Mouse (Mus musculus) heart, embryonic 11.5 days (tissue): ENCODE results near the gene Ctsa. TPM values are rescaled to one million over a fixed set of nuclear protein-coding genes. Genes with fewer than 3 reads are reported as not detected.
"Not testable (repeated sequence)": the region's sequence is repeated elsewhere in the genome, so short reads cannot be mapped to it uniquely, and the experiment has no call there.

Experiments used
- ATAC-seq: fragments of 200-750 bp; cut with Nextera tagmentation; replicated peaks from 2 replicates; pipeline ENCODE4 v1.8.0; 2017; ENCODE audit warnings: moderate library complexity; ENCODE audit not compliant: insufficient number of reproducible peaks, low FRiP score, low TSS enrichment
- H3K27ac ChIP-seq: fragments of 300-500 bp; sonication (generic); 2 replicates; pipeline ENCODE4 v1.5.1; 2014; ENCODE audit warnings: mild to moderate bottlenecking, low read depth, low read length
- H3K27me3 ChIP-seq: fragments of 300-500 bp; sonication (generic); 2 replicates; pipeline ENCODE4 v1.6.1; 2014; ENCODE audit warnings: mild to moderate bottlenecking, low read length, mixed read lengths; ENCODE audit not compliant: control insufficient read depth, insufficient read depth
- H3K36me3 ChIP-seq: fragments of 300-500 bp; sonication (generic); 2 replicates; pipeline ENCODE4 v1.6.1; 2014; ENCODE audit warnings: mild to moderate bottlenecking, low read length, moderate library complexity, mixed read lengths; ENCODE audit not compliant: control insufficient read depth, insufficient read depth
- H3K4me1 ChIP-seq: fragments of 300-500 bp; sonication (generic); 2 replicates; pipeline ENCODE4 v1.6.1; 2014; ENCODE audit warnings: low read length; ENCODE audit not compliant: control insufficient read depth, insufficient read depth
- H3K4me2 ChIP-seq: fragments of 300-500 bp; sonication (generic); 2 replicates; pipeline ENCODE4 v1.6.1; 2014; ENCODE audit warnings: mild to moderate bottlenecking, moderate library complexity
- H3K4me3 ChIP-seq: fragments of 300-500 bp; sonication (generic); 2 replicates; pipeline ENCODE4 v1.5.1; 2014; ENCODE audit warnings: low read depth, low read length
- H3K9ac ChIP-seq: fragments of 300-500 bp; sonication (generic); 2 replicates; pipeline ENCODE4 v1.6.1; 2014; ENCODE audit warnings: mild to moderate bottlenecking, low read depth, low read length, moderate library complexity
- H3K9me3 ChIP-seq: fragments of 300-500 bp; sonication (generic); replicated peaks from 2 replicates; pipeline ENCODE4 v1.6.1; 2016; ENCODE audit warnings: low read length; ENCODE audit not compliant: control insufficient read depth
- WGBS: fragments of 180-500 bp; shearing (Covaris S2); extraction: QIAGEN DNeasy Blood & Tissue Kit; methylation state at CpG from one replicate; pipeline ENCODE4 v1.1.7; 2014; ENCODE audit not compliant: insufficient replicate concordance; 5-methylcytosine and 5-hydroxymethylcytosine counted together
- polyA plus RNA-seq: library from polyadenylated mRNA; unstranded; fragments of >200 nt; fragmentation: Nextera tagmentation; extraction: Ambion mirVana; gene quantifications from 2 replicates; pipeline ENCODE4 v1.2.1, GENCODE M21; 2014

Gene Ctsa
- polyA plus RNA-seq, 1 experiment from 2014 or later: 143 TPM

DNA sequence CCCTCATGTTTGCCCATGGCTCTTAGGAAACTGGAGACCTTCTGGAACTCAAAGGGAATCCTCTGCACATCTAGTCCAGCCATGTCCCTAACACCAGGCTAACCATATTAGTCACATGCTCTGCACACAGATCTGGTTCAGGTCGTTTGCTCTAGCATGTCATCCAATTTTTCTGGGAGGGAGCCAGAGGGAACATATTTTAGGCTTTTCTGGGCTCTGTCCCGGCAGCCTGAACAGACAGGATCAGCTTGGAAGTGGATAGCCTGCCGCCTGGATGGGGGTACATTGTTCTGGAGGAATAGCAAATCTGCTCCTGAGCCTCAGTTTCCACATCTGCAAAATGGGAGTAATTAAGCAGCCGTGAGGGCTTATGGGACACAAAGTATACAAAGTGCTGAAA, 28.4 kb downstream of the Ctsa start:
- Histone ChIP-seq H3K4me2 (no peak overlapping the region), H3K4me1 (peaks cover 19% of the 10 kb centered on the region), H3K4me3 (no peak overlapping the region), H3K9ac (no peak overlapping the region), H3K27ac (no peak overlapping the region), H3K27me3 (peaks cover 31% of the 10 kb centered on the region), H3K9me3 (no peaks in the 10 kb centered on the region), H3K36me3 (no peaks in the 10 kb centered on the region)
- WGBS: 75% methylated on average over 4 of the region's 4 CpGs
- ATAC-seq: no peak

DNA sequence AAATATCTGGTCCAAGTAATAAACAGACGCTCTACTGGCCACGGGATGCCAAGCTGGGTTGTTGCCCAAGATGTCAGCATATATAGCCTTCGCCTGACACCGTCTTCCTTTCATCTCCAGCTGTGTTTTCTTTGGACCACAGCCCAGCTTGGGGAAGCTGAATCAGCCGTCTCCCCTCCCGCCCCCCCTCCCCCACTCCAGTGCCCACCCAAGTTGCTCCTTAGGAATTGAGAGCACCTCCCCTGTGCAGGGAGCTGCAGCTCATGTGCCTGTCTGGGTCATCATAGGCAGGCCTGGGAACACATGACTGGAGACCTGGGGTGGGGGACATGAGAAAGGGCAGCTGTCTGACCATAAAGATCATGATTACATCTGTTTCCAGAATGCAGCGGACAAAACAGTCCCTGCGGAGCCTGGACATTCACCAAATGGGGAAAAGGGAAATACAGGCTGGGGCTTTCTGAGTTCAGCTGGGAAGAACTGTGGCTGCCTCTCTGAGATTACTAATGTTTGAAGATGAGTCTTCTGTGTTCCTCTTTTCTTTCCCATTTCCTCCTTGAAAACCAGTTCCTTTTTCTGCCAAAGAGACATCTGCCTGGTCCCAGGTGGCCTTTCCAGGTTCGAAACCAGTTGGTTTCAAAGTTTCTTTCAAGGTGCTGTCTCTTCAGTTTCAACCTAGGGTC, 29.6 kb downstream of the Ctsa start:
- H3K9ac ChIP-seq: no peak overlapping the region
- H3K4me1 ChIP-seq: peaks cover 20% of the 10 kb centered on the region
- H3K4me3 ChIP-seq: no peak overlapping the region
- no peaks in the 10 kb centered on the region for H3K9me3 ChIP-seq
- peaks cover 19% of the 10 kb centered on the region for H3K27me3 ChIP-seq
- WGBS: 37% methylated on average over 9 of the region's 9 CpGs
- no peaks in the 10 kb centered on the region for H3K36me3 ChIP-seq
- H3K27ac ChIP-seq: 0 out of 2 replicates have a peak overlapping the region, but pooled peaks have one; percentile 54
- peak; percentile 56; the same call in 1 of the 2 replicates for ATAC-seq
- no peak overlapping the region for H3K4me2 ChIP-seq

DNA sequence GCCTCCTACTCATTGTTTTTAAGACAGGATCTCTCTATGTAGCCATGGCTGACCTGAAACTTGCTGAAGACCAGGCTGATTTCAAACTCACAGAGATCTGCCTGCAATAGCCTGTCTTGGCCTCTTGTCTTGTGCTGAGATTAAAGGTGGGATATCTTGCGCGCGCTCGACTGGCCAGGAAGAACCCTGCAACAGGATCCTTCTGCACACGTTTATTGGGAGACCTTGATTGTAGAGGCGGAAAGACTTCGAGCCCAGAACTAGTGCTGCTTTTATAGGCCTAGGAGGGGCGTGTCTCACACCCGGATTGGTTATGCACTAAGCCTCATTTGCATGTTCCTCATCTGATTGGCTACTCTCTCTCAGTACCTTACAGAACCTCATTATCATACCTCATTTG, 30.7 kb downstream of the Ctsa start:
- not testable (repeated sequence) for H3K4me3 ChIP-seq, H3K9me3 ChIP-seq, H3K9ac ChIP-seq, H3K27me3 ChIP-seq, H3K4me2 ChIP-seq, H3K36me3 ChIP-seq, H3K27ac ChIP-seq, ATAC-seq
- 92% methylated on average over 7 of the region's 9 CpGs for WGBS
- H3K4me1 ChIP-seq: peaks cover 17% of the 10 kb centered on the region

DNA sequence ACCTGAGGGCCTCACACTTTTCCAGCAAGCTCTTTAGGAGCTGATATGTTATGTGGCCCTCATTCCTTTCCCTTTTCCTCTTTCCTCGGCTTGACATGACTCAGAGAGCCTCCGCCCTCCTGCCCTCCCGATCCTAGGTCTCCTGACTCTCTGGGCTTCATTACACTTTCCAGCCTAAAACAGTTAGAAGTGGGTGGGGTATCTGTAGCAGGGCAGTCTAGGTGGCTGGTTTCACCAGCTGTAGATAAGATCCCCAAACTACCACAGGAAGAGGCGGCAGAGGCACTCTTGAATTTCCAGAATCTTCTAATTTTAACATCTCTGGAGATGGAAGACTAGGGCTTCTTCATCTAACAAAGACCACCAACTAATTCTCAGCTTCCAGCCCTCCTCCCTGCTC, 31.9 kb downstream of the Ctsa start:
- Histone ChIP-seq H3K27ac (no peak overlapping the region), H3K9ac (no peak overlapping the region), H3K4me1 (peaks cover 12% of the 10 kb centered on the region), H3K4me2 (no peak overlapping the region), H3K36me3 (no peaks in the 10 kb centered on the region), H3K4me3 (no peak overlapping the region), H3K9me3 (no peaks in the 10 kb centered on the region), H3K27me3 (no peaks in the 10 kb centered on the region; the same call in 1 of the 2 replicates)
- 54% methylated on average over 4 of the region's 4 CpGs for WGBS
- ATAC-seq: no peak

- ATAC-seq: peak; percentile 73; the same call in 1 of the 2 replicates
- H3K27ac ChIP-seq: peak overlapping the region; percentile 86
- no peak overlapping the region for H3K4me2 ChIP-seq
- H3K4me3 ChIP-seq: no peak overlapping the region
- no peaks in the 10 kb centered on the region for H3K9me3 ChIP-seq
- H3K9ac ChIP-seq: peak overlapping the region; percentile 36; the same call in 1 of the 2 replicates
- no peaks in the 10 kb centered on the region for H3K36me3 ChIP-seq
- WGBS: 34% methylated on average over 16 of the region's 16 CpGs
- H3K4me1 ChIP-seq: peaks cover 10% of the 10 kb centered on the region
- no peaks in the 10 kb centered on the region for H3K27me3 ChIP-seq
These were observed 34.3 kb downstream of the Ctsa start for GRCm38 (mm10) chr2:164866741-164867551.

DNA sequence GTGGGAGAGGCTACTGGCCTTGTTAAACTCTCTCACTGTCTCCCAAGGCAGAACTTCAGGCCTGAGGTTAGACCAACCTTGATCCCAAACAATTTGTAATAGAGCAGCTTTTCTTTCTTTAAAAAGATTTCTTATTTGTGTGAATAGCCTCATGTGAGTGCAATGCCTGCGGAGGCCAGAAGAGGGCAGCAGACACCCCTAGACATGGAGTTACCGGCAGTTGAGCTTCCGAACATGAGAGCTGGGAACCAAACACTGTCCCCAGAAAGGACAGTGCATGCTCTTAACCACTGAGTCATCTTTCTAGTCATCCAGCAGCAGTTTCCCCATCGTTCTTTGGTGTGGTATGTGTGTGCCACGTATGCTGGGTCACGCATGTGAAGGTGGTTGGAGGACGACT, 34.9 kb downstream of the Ctsa start:
- Histone ChIP-seq H3K4me1 (peaks cover 10% of the 10 kb centered on the region), H3K4me3 (no peak overlapping the region), H3K27ac (peak overlapping the region; percentile 86), H3K9ac (no peak overlapping the region), H3K27me3 (no peaks in the 10 kb centered on the region), H3K9me3 (no peaks in the 10 kb centered on the region), H3K4me2 (no peak overlapping the region), H3K36me3 (no peaks in the 10 kb centered on the region)
- no peak for ATAC-seq
- WGBS: 95% methylated on average over 7 of the region's 7 CpGs

- Histone ChIP-seq H3K9me3 (no peaks in the 10 kb centered on the region), H3K4me1 (peaks cover 10% of the 10 kb centered on the region), H3K4me2 (no peak overlapping the region), H3K36me3 (no peaks in the 10 kb centered on the region), H3K4me3 (no peak overlapping the region), H3K9ac (no peak overlapping the region), H3K27me3 (no peaks in the 10 kb centered on the region), H3K27ac (no peak overlapping the region)
- 67% methylated on average over 7 of the region's 7 CpGs for WGBS
- no peak for ATAC-seq
These were observed 35.8 kb downstream of the Ctsa start for GRCm38 (mm10) chr2:164868491-164868890.

- no peaks in the 10 kb centered on the region for H3K9me3 ChIP-seq
- no peak overlapping the region for H3K4me3 ChIP-seq
- no peak overlapping the region for H3K27ac ChIP-seq
- WGBS: 51% methylated on average over 6 of the region's 6 CpGs
- no peak overlapping the region for H3K4me2 ChIP-seq
- peaks cover 20% of the 10 kb centered on the region for H3K4me1 ChIP-seq
- no peaks in the 10 kb centered on the region for H3K36me3 ChIP-seq
- no peak overlapping the region for H3K9ac ChIP-seq
- H3K27me3 ChIP-seq: no peaks in the 10 kb centered on the region
- ATAC-seq: no peak
These were observed 39.1 kb downstream of the Ctsa start for GRCm38 (mm10) chr2:164871602-164872303.
